Mouse (Mus musculus): ENCODE measurements around the gene Spata6. TPM values are rescaled to one million over a fixed set of nuclear protein-coding genes. Genes with fewer than 3 reads are reported as not detected.

The Spata6 gene
- polyA plus RNA-seq, 1 experiment from 2014 or later: 5.3 TPM

GRCm38 (mm10) chr4:111867743-111868401, 148.1 kb downstream of the Spata6 start:
- 51% methylated on average over 2 of the region's 2 CpGs for WGBS (ENCODE audit: insufficient replicate concordance)
- H3K9ac ChIP-seq: no peak overlapping the region
- no peaks in the 10 kb centered on the region for H3K36me3 ChIP-seq
- H3K27me3 ChIP-seq (replicated peaks): no peaks in the 10 kb centered on the region
- H3K4me2 ChIP-seq: no peak overlapping the region
- H3K4me1 ChIP-seq: no peaks in the 10 kb centered on the region
- H3K27ac ChIP-seq: no peak overlapping the region
- no peak for ATAC-seq
- H3K9me3 ChIP-seq (replicated peaks): no peaks in the 10 kb centered on the region
- H3K4me3 ChIP-seq: no peak overlapping the region

Other genes starting within 250 kb of the Spata6 start
- gene Slc5a9, start 182.9 kb downstream of the Spata6 start, polyA plus RNA-seq (2016; fragmentation: Nextera tagmentation; extraction: Ambion mirVana): not detected in 2 replicates
- gene Skint8, start 199.4 kb downstream of the Spata6 start, polyA plus RNA-seq (2016; fragmentation: Nextera tagmentation; extraction: Ambion mirVana): not detected in 2 replicates